Mouse (Mus musculus): Measurements from ENCODE around the gene Pramef20. TPM values are rescaled to one million over a fixed set of nuclear protein-coding genes. Genes with fewer than 3 reads are reported as not detected.
"Not testable (repeated sequence)": the region's sequence is repeated elsewhere in the genome, so short reads cannot be mapped to it uniquely, and the experiment has no call there.

Pramef20 gene
- polyA plus RNA-seq (2014; fragmentation: Nextera tagmentation; extraction: Ambion mirVana) = not detected in 2 replicates

- no peaks in the 10 kb centered on the region for H3K27me3 ChIP-seq (ENCODE audit: control insufficient read depth, insufficient read depth, low read length)
- DNase-seq (ENCODE audit: low spot score, missing footprints) = no peak
- no peak within 1 kb of the TSS for H3K4me2 ChIP-seq
- ATAC-seq (ENCODE audit: low FRiP score) = no peak
- H3K36me3 ChIP-seq (ENCODE audit: control insufficient read depth, insufficient read depth, low read length) = no peaks in the 10 kb centered on the region
- H3K4me3 ChIP-seq (ENCODE audit: low read depth, low read length) = no peak within 1 kb of the TSS
- no peak within 1 kb of the TSS for H3K9ac ChIP-seq (ENCODE audit: low read length)
- H3K4me1 ChIP-seq (ENCODE audit: control insufficient read depth, insufficient read depth, low read length) = no peaks in the 10 kb centered on the region
- H3K9me3 ChIP-seq (ENCODE audit: control insufficient read depth, low read length) = peaks cover 11% of the 10 kb centered on the region
- 54% methylated on average over 2 of the region's 2 CpGs for WGBS
- no peak within 1 kb of the TSS for H3K27ac ChIP-seq (ENCODE audit: low read depth, low read length)
These were observed at the start of gene Pramef20 for GRCm38 (mm10) chr4:144377911-144378310. Gene Pramef20 (minus strand): TSS chr4:144377933.

GRCm38 (mm10) chr4:144424590-144424989 lies 46.9 kb upstream of the Pramef20 start:
- no peaks in the 10 kb centered on the region for H3K4me1 ChIP-seq (ENCODE audit: control insufficient read depth, insufficient read depth, low read length)
- no peaks in the 10 kb centered on the region for H3K27me3 ChIP-seq (ENCODE audit: control insufficient read depth, insufficient read depth, low read length)
- no peak for ATAC-seq (ENCODE audit: low FRiP score)
- WGBS = 80% methylated on average over 5 of the region's 5 CpGs
- no peak for DNase-seq (ENCODE audit: low spot score, missing footprints)
- no peak overlapping the region for H3K4me3 ChIP-seq (ENCODE audit: low read depth, low read length)
- no peak overlapping the region for H3K4me2 ChIP-seq
- no peak overlapping the region for H3K9ac ChIP-seq (ENCODE audit: low read length)
- peaks cover 3% of the 10 kb centered on the region; the same call in 1 of the 2 replicates for H3K9me3 ChIP-seq (ENCODE audit: control insufficient read depth, low read length)
- H3K36me3 ChIP-seq (ENCODE audit: control insufficient read depth, insufficient read depth, low read length) = no peaks in the 10 kb centered on the region
- no peak overlapping the region for H3K27ac ChIP-seq (ENCODE audit: low read depth, low read length)

- Histone ChIP-seq H3K27me3 (ENCODE audit: control insufficient read depth, insufficient read depth, low read length) (no peaks in the 10 kb centered on the region), H3K27ac (ENCODE audit: low read depth, low read length) (no peak overlapping the region), H3K9ac (ENCODE audit: low read length) (no peak overlapping the region), H3K36me3 (ENCODE audit: control insufficient read depth, insufficient read depth, low read length) (no peaks in the 10 kb centered on the region), H3K4me1 (ENCODE audit: control insufficient read depth, insufficient read depth, low read length) (no peaks in the 10 kb centered on the region), H3K4me2 (no peak overlapping the region), H3K4me3 (ENCODE audit: low read depth, low read length) (no peak overlapping the region), H3K9me3 (ENCODE audit: control insufficient read depth, low read length) (peaks cover 7% of the 10 kb centered on the region; the same call in 1 of the 2 replicates)
- ATAC-seq (ENCODE audit: low FRiP score) (no peak), DNase-seq (ENCODE audit: low spot score, missing footprints) (no peak)
These were observed 42.9 kb upstream of the Pramef20 start for GRCm38 (mm10) chr4:144420644-144421043.

GRCm38 (mm10) chr4:144408290-144408689 lies 30.6 kb upstream of the Pramef20 start, which contains the start of gene Pramef12:
Gene Pramef12 (minus strand): TSS chr4:144408464.
- Histone ChIP-seq H3K27ac (ENCODE audit: low read depth, low read length) (no peak within 1 kb of the TSS), H3K4me1 (ENCODE audit: control insufficient read depth, insufficient read depth, low read length) (no peaks in the 10 kb centered on the region), H3K36me3 (ENCODE audit: control insufficient read depth, insufficient read depth, low read length) (no peaks in the 10 kb centered on the region), H3K27me3 (ENCODE audit: control insufficient read depth, insufficient read depth, low read length) (no peaks in the 10 kb centered on the region), H3K4me3 (ENCODE audit: low read depth, low read length) (no peak within 1 kb of the TSS), H3K4me2 (no peak within 1 kb of the TSS), H3K9ac (ENCODE audit: low read length) (no peak within 1 kb of the TSS), H3K9me3 (ENCODE audit: control insufficient read depth, low read length) (no peaks in the 10 kb centered on the region; the same call in 1 of the 2 replicates)
- 83% methylated on average over 9 of the region's 9 CpGs for WGBS
- DNase-seq (ENCODE audit: low spot score, missing footprints) (no peak), ATAC-seq (ENCODE audit: low FRiP score) (no peak)

- no peak overlapping the region for H3K9ac ChIP-seq (ENCODE audit: low read length)
- no peaks in the 10 kb centered on the region for H3K36me3 ChIP-seq (ENCODE audit: control insufficient read depth, insufficient read depth, low read length)
- no peak overlapping the region for H3K4me3 ChIP-seq (ENCODE audit: low read depth, low read length)
- DNase-seq (ENCODE audit: low spot score, missing footprints) (no peak), ATAC-seq (ENCODE audit: low FRiP score) (no peak)
- no peaks in the 10 kb centered on the region; the same call in 1 of the 2 replicates for H3K9me3 ChIP-seq (ENCODE audit: control insufficient read depth, low read length)
- H3K4me2 ChIP-seq = no peak overlapping the region
- no peak overlapping the region for H3K27ac ChIP-seq (ENCODE audit: low read depth, low read length)
- no peaks in the 10 kb centered on the region for H3K27me3 ChIP-seq (ENCODE audit: control insufficient read depth, insufficient read depth, low read length)
- H3K4me1 ChIP-seq (ENCODE audit: control insufficient read depth, insufficient read depth, low read length) = no peaks in the 10 kb centered on the region
- 66% methylated on average over 3 of the region's 3 CpGs for WGBS
These were observed 28.5 kb upstream of the Pramef20 start for GRCm38 (mm10) chr4:144406261-144406660.

GRCm38 (mm10) chr4:144404456-144405086 lies 26.8 kb upstream of the Pramef20 start:
- DNase-seq (ENCODE audit: low spot score, missing footprints) (no peak), ATAC-seq (ENCODE audit: low FRiP score) (peak; percentile 73)
- Histone ChIP-seq H3K27me3 (ENCODE audit: control insufficient read depth, insufficient read depth, low read length) (no peaks in the 10 kb centered on the region), H3K27ac (ENCODE audit: low read depth, low read length) (no peak overlapping the region), H3K4me1 (ENCODE audit: control insufficient read depth, insufficient read depth, low read length) (no peaks in the 10 kb centered on the region), H3K36me3 (ENCODE audit: control insufficient read depth, insufficient read depth, low read length) (no peaks in the 10 kb centered on the region), H3K4me3 (ENCODE audit: low read depth, low read length) (no peak overlapping the region), H3K9me3 (ENCODE audit: control insufficient read depth, low read length) (no peaks in the 10 kb centered on the region; the same call in 1 of the 2 replicates), H3K9ac (ENCODE audit: low read length) (no peak overlapping the region), H3K4me2 (peak overlapping the region; percentile 0; the same call in 1 of the 2 replicates)
- WGBS = 10% methylated on average over 17 of the region's 17 CpGs

- H3K4me2 ChIP-seq = no peak overlapping the region
- no peak overlapping the region for H3K4me3 ChIP-seq (ENCODE audit: low read depth, low read length)
- H3K27me3 ChIP-seq (ENCODE audit: control insufficient read depth, insufficient read depth, low read length) = no peaks in the 10 kb centered on the region
- H3K27ac ChIP-seq (ENCODE audit: low read depth, low read length) = no peak overlapping the region
- WGBS = 81% methylated on average over 4 of the region's 4 CpGs
- H3K36me3 ChIP-seq (ENCODE audit: control insufficient read depth, insufficient read depth, low read length) = no peaks in the 10 kb centered on the region
- ATAC-seq (ENCODE audit: low FRiP score) = no peak
- H3K9ac ChIP-seq (ENCODE audit: low read length) = no peak overlapping the region
- H3K9me3 ChIP-seq (ENCODE audit: control insufficient read depth, low read length) = no peaks in the 10 kb centered on the region
- DNase-seq (ENCODE audit: low spot score, missing footprints) = no peak
- H3K4me1 ChIP-seq (ENCODE audit: control insufficient read depth, insufficient read depth, low read length) = no peaks in the 10 kb centered on the region
These were observed 25.0 kb upstream of the Pramef20 start for GRCm38 (mm10) chr4:144402712-144403111.

- no peak overlapping the region for H3K4me2 ChIP-seq
- DNase-seq (ENCODE audit: low spot score, missing footprints) (no peak), ATAC-seq (ENCODE audit: low FRiP score) (no peak)
- no peak overlapping the region for H3K9ac ChIP-seq (ENCODE audit: low read length)
- H3K4me1 ChIP-seq (ENCODE audit: control insufficient read depth, insufficient read depth, low read length) = no peaks in the 10 kb centered on the region
- H3K36me3 ChIP-seq (ENCODE audit: control insufficient read depth, insufficient read depth, low read length) = no peaks in the 10 kb centered on the region
- peaks cover 6% of the 10 kb centered on the region; the same call in 1 of the 2 replicates for H3K9me3 ChIP-seq (ENCODE audit: control insufficient read depth, low read length)
- no peaks in the 10 kb centered on the region for H3K27me3 ChIP-seq (ENCODE audit: control insufficient read depth, insufficient read depth, low read length)
- no peak overlapping the region for H3K27ac ChIP-seq (ENCODE audit: low read depth, low read length)
- 41% methylated on average over 3 of the region's 3 CpGs for WGBS
- no peak overlapping the region for H3K4me3 ChIP-seq (ENCODE audit: low read depth, low read length)
These were observed 18.6 kb upstream of the Pramef20 start for GRCm38 (mm10) chr4:144396316-144396715.

- 85% methylated on average over 3 of the region's 3 CpGs for WGBS
- ATAC-seq (ENCODE audit: low FRiP score); H3K36me3 ChIP-seq (ENCODE audit: control insufficient read depth, insufficient read depth, low read length): not testable (repeated sequence)
These were observed 20.1 kb downstream of the Pramef20 start, which contains the start of gene Gm13119 for GRCm38 (mm10) chr4:144357642-144358041. Gene Gm13119 (plus strand): TSS chr4:144357942.

More at GRCm38 (mm10) chr4:144357642-144358041, 20.1 kb downstream of the Pramef20 start, which contains the start of gene Gm13119:
- H3K4me1 ChIP-seq (ENCODE audit: control insufficient read depth, insufficient read depth, low read length); H3K9ac ChIP-seq (ENCODE audit: low read length); H3K4me2 ChIP-seq; H3K27me3 ChIP-seq (ENCODE audit: control insufficient read depth, insufficient read depth, low read length); H3K9me3 ChIP-seq (ENCODE audit: control insufficient read depth, low read length); H3K4me3 ChIP-seq (ENCODE audit: low read depth, low read length); H3K27ac ChIP-seq (ENCODE audit: low read depth, low read length); DNase-seq (ENCODE audit: low spot score, missing footprints): not testable (repeated sequence)

Measured in midbrain, embryonic 11.5 days (tissue).